Mouse (Mus musculus) MEL-GATA-1-ER (cell line): Measurements from ENCODE around the gene Ppfibp1.

Experiments used
- DNase-seq: peaks from one replicate; pipeline ENCODE4 v3.0.0-alpha.2; 2012; ENCODE audit warnings: low read depth; ENCODE audit errors: extremely low read depth

The Ppfibp1 gene

DNA sequence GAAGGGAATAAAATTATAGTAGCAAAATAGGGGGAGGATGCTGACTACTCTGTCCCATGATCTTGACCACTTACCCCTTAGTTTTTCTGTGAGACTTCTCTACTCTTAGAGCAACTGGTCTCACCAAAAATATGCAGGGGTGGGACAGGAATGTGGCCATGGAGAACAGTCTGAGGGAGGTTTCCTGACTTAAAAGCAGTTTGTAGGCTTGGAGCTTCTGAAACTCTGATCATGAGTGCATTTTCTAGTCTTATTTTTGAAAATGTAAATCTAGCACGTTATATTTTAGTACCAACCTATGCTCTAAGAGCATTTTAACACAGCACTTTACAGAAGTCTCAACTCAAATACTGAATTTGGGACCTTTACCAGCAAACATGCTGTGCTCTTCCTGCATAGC is 70.4 kb downstream of the Ppfibp1 start:
- no peak for DNase-seq

DNA sequence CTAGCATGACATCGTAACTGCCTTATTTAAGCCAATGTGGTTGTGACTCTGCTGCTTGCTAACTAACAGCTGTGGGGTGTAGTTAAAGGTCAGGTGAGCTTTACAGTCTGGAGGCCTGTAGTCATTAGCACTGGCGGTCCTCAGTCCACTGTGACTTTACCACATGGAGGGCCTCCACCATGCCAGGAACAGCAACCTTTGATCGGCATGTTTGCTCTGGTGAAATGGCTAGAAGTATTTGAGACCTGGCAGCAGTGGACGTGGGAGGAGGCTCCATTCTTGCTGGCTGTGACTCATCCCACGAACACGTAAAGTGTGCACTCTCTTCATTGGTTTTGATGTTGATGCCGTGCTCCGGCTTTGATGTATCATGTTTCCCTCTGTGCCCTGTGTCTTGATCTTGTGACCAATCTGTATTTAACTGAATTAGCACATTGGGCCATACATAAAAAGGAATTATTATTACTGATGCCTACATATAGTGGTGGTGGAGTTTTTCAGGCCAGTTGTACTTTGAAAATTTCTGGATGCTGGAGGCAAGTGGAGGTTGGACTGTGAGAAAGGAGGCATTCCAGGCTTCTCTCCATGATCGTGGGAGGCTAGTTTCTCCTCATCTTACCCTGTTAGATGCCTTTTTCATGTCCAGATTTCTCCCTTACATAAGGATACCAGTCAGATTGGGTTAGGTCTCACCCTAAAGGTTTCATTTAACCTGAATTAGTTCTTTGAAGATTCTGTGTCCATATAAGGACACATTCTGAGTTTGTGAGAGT is 71.8 kb downstream of the Ppfibp1 start:
- DNase-seq = no peak

DNA sequence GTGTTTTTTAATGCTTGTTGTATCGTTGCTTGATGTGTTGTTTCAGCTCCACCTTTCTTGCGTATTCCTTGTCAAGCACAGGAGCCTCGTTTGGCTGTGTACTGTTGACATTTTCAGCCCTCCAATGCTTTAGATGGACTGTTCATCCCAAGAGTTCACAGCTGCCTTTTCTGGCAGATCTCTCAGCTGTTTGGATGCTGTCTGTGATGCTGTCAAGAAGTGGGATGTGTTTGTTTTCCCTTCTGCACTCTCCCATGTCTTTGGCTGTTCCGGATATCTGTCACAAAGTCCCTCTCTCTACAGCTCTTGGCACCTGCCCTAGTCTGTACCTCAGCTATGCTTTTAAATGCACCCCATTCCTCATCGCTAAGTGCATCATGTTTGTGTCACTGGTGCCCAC is 72.7 kb downstream of the Ppfibp1 start:
- DNase-seq = no peak

DNA sequence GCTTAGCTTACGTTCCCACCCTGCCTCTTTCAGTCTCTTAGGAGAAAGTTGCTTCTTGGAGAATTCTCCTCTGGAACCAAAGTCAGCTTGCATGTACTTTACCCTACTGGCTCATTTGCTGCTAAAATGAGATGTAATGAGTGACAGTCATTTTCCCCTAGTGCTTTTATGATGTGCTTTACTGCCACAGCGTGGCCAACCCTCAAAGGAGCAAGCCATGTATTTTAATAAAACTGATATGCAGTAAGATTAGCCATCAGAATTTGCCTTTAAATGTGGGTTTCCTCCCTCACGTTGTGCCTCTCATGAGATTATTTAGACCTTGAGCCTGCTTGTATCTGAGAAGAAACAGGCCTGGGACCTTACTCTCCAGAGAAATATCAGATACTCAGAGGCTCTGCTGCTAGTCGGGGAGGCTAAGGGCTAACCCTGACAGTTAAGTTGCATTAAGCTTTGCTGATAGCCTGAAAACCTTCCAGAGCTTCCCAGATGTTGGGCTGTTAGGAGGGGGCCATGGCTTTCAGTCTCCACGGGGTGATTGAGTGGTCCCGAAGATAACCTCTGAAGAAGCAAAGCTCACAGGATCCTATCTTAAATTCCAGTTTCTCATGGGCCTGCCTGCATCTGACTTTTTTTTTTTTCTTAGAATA is 73.7 kb downstream of the Ppfibp1 start:
- DNase-seq = peak; percentile 15

DNA sequence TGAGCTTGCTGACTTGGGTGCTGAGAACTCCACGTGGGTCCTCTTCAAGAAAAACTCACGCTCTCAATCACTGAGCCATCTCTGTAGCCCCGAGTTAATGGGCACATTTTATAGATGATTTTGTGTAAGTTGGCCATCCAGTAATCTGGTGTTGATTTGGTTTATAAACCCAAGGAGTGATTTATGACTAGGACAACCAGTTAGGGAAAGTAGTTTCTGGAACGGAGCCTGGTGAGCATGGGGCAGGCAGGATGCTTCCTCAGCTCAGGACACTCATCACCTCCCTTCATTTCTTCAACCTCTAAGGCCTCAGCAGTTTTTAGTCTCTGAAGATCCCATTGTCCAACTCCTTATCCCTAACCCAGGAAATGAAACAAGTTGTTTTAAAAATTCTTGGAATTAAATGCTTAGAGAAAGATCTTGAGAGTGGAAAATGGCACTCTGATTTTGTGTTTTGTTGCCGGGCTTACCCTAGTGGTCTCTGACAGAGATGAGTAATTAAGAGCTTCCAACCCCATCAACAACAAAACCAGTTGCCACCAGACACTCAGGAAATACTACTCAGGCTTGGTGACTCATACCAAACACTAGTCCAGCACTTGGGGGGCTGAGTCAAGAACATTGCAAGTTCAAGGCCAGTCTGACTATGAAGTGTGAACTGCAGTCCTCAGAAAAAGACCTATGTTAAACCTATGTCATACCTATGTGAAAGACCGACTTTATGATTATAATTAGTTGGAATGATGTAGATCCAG is 75.3 kb downstream of the Ppfibp1 start:
- DNase-seq = no peak

DNA sequence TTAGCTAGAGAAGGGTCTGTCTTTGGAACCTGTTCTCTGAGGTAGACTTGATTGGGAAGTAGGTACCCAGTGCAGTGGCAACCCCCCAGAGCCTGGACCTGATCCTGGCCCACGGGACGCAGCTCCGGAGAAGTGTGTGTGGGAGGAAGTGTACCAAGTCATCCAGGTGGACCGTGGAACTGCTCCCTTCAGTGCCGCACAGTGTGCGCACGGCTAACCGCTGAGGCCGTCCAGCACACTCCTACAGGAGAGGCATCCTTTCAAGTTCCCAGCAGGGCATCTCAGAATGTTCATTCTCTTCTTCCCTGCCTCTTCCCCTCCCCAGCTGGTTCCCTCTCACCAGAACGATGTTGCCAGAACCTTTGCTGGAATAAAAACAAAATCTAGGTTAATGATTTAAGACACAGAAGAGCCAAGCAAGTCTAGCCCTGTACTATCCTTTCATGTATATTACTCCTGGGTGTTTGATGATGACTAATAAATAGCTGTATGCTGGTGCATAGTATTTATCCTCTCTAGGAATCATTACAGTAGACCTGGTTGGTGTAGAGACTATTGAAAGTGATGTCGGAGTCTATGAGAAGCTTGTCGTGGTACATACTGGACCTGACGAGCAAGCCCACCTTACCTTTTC is 77.0 kb downstream of the Ppfibp1 start:
- DNase-seq = no peak

DNA sequence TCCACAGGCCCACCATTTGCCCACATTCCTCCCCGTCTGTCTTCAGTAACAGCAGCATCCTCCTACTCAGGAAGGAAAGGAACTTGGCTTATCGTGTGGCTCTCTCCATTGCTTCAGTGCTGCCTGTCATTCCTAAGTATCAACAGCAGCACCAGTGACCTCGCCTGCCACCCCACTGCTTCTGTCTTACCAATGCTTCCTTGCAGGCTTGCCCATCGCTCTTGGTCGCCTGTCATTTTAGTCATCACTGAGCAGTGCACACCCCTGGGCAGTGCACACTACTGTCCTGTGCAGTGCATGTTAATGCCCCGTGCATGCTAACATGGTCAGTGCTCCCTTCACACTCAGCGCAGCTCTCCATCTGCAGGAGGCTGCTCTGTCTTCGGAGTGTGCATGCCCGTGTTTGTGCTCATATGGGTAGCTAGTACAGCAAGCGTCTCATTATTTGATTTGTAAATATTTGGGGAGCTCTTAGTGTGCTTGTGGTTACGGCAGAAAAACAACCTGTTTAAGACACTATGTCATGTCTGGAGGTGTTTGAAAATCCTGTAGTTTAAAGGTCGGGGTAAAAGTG is 78.2 kb downstream of the Ppfibp1 start:
- DNase-seq = no peak

DNA sequence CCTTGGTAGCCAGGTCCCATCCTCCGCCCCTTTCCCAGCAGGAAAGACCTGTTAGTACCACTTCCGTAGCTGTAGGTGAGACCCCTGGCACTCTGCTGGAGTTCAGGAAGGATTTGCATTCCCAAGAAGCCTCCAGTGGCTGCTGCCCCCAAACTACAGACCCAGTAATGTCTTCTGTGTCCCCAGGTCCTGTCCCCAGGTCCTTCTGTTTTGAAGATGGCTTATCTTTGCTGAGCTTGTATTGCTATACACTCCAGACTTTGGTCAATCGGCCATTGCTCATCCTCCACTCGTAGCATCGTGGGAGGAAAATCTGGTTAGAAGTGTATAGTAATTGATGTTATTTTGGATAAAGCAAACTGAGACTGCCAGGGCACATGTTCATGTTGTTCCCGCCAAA is 79.5 kb downstream of the Ppfibp1 start:
- no peak for DNase-seq

DNA sequence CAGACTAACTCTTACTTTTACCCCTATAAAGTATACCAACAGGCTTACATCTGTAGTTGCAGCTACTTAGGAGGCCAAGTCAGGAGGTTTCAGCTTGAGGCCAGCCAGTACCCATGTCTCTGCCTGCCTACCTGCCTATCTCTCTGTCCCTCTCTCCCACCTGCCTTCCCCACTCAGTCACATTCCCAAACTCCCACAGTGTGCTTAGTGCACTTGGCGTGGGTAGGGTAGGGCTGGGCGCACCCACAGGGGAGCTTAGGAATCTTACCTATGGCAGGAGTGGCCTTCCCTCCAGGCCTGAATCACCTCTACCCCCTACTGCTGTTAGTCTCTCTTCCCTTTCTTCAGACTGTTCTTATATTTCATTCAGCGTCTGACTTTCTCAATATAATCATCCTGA is 82.5 kb downstream of the Ppfibp1 start:
- DNase-seq = no peak

DNA sequence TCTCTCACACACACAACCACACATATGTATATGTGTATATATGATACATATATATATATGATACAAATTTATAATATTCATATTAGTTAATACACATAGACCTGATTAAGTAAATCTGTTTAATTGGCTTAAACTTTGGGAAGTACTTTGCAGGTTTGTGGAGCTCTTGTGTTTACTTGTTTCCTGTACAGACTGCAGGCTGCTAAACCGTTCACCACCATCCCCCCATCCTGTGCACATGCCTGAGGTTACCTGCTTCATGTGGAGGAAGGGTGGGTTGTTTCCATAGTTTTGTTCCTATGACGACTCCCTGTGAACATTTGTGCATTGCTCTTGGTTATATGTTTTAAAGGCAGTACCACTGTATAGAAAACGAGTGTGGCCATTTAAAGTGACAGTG is 83.1 kb downstream of the Ppfibp1 start:
- no peak for DNase-seq

DNA sequence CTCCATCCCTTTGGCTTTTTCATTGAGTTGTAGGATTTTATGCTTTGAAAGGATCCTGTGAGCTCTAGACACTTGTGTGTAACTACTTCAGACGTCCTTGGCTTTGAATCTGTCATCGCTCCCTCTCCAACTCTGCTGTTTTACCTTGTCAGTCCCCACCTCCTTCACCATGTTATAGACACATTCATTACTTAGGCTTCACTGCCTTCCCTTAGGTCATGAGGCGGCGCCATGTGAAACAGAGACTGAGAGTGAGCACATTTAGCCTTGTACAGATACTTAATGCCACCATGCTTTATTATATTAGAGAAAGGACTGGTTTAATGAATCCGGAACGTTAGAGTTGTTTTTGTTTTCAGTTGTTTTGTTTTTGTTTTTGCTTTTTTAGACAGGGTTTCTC is 83.7 kb downstream of the Ppfibp1 start:
- DNase-seq = no peak

DNA sequence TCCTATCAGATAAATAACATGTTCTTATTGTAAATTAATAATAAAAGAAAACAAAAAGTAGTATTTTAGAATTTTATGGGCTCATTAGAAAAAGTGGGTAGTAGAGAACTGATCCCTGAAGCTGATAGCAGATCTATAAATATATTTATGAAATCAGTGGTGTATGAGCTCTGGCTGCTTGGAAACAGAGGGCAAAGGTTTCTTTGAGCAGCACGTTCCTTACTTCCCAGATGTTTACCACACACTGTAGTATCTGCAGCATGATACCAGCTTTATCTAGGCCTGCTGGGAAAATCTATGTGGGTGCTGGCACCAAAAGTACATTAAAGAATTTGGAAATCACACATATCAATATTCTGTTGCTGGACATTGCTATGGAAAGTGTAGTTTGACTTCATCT is 84.5 kb downstream of the Ppfibp1 start:
- no peak for DNase-seq

DNA sequence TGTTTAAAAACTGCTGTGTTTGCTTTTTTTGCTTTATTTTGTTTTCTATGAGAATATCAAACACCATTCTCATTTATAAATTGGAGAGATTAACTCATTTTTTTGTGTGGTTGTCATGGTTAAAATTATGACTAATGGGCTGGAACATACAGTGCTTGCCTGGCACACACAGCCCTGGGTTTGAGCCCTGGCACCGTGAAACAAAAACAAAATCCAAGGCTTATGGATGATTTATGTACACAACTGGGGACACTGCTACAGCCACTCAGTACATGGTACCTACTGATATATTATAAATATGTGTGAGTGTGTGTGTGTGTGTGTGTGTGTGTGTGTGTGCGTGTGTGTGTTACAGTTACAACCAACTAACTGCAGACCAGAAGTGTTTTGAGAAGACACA is 85.1 kb downstream of the Ppfibp1 start:
- DNase-seq = no peak

DNA sequence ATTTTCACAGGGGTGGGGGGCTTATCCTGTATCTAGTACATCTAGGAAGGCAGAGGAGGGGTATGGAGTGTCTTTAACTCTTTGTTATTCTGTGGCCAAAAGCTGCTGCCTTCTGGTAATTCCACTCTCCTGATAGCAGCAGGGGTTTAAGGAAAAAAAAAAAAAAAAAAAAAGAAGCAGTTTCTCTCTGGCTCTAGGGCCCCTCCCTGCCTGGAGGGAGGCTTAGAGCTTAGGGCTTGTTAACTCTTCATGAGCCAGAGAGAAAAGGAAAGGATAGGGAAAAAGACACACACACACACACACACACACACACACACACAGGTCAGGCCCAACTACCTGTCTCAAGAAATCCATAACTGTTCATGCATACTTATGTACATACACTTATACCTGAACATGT is 85.5 kb downstream of the Ppfibp1 start:
- DNase-seq = no peak

DNA sequence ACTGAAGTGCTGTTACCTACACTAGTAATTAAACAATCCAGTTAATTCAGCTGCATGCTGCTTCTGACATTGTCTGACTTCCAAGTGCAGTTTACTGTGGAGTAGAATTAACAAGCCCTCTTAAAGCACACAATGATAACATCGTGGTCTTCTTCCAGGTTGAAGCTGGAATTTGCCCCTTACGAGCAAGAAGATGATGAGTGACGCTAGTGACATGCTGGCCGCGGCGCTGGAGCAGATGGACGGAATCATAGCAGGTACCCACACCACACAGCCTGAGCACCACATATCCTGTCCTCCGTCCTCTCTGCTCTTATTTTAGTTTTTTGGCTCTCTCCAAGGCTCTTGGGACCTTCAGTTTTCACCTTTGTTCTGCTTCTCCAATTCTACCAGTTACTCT is 88.2 kb downstream of the Ppfibp1 start:
- no peak for DNase-seq

DNA sequence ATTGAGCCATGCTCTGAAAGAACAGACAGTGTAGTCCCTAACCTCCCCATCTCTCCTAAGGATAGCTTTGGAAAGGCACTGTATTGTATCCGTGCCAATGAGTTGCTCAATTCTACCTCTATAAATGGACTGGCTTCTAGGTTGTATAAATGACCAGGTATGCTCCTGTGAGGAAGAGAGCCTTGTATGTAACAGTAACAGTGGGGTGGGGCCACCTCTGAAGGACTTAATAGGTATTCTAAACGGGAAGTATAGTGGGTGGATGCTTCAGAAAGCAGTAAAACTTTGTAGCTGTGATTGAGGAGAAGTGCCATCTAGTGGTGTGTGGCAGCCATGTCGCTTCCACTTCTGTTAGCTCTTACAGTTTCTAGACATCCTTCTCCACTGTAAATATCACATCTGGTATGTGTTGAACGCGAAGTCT is 90.4 kb downstream of the Ppfibp1 start:
- peak; percentile 17 for DNase-seq

DNA sequence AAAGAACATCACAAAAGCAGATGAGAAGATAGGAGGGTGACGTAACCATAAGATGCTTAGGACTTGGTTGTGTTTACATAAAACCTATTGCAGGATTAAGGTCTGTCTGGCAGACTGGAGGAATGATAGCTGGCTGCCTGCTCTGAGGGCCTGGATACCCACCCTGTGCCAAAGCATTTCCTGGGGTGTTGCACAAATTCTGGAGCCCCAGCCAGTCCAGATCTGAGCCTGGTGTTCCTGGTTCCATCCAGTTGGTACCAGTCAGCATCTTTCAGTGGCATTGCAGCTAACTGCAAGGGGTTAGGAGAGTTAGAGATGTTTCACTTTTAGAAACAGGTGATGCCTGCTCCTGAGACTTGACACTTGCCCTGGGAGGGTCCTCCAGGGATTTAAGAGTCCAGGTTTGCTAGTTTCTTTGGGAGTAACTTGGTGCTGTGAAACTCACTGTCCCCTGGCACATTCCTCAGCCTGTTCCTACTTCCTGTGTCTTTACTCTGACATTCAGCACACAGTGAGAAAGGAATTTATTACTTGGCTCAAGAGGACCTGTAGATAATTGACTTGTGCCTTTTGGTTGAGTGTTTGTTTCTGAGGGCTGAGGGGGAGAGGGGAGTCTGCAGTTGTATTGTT is 90.9 kb downstream of the Ppfibp1 start:
- no peak for DNase-seq

DNA sequence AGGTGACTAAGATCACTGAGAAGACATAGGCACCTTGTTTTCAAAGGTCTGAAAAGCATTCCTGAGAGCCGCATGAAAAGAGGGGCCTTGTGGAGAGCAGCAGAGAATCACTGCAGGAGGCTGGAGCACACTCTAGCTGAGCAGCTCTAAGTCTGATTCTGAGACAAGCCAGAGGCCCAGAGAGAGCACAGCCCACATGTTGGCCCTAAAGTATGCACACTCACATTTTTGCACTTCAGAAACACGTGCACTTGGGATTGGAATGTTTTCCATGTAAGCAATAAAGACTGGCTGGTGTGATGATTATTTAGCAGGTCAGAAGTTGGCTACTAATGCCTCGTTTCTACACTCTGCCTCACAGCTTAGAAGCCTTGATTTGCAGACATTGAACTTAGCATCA is 91.7 kb downstream of the Ppfibp1 start:
- no peak for DNase-seq

DNA sequence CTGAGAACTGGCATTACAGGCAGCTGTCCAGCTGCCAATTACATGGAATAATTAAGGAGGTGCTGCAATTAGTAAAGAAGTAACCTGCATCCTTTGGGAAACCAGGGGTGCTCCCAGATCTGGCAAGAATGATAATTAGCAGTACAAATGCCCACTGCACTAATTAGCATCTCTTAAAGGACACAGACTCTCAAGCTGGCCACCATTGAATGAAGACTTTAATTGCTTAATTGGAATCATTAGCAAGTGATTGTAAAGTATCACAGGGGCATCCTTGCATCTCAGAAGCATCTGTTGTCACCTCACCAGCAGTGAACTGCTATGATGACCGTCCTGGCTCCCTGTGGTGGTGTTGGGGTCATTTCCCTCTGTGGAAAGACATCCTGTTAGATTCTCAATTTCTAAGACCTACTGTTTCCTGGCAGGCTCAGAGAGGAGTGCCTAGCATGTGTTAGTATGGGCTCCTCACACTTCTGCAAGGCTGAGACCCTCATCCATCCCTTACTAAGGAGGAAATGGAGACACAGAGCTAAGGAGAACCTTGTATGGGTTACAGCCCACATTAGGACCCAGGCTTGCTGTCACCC is 93.1 kb downstream of the Ppfibp1 start:
- DNase-seq = no peak

DNA sequence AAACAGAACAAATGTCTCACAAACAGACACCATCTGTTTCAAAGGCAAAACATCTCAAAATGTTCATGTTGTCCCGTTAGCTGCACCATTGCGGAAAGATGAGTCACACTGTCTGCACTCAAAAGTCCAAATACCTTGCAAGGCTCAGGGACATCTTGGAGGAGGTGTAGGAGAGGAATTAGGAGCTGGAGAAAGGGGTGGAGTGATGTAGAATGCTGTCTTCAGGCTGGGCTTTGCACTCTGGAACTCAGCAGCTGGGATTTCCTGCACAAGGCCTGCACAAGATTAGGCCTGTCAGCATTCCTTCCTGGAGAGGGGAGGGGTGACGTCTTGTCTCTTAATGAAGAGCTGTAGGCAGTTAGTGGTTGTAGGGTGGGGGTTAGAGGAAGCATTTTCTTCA is 96.3 kb downstream of the Ppfibp1 start:
- DNase-seq = no peak

DNA sequence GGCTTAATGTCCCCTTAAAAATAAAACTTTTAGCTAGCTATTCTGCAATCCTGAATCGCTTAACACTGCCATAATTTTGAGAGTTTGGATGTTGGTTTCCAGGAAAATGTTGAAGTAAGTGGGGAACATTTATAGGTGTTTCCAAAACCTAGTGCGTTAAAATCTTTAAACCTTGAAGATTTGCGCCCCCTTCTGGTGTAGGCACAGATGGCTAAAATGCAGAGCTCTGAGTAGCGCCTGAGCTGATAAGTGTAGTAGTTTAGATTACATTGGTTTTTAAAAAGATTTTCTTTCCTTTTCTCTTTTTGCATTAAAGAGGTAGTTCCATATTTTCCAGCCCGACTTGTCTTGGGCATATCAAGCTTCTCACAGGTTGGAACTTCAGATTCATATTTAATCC is 105.9 kb downstream of the Ppfibp1 start:
- DNase-seq = peak; percentile 25
